Mouse (Mus musculus): Measurements from ENCODE around the gene C2. TPM values are rescaled to one million over a fixed set of nuclear protein-coding genes. Genes with fewer than 3 reads are reported as not detected.
A peak's percentile ranks its signal among the peaks of the same experiment; 100 is the strongest.
"Not testable (repeated sequence)": the region's sequence is repeated elsewhere in the genome, so short reads cannot be mapped to it uniquely, and the experiment has no call there.

The C2 gene
- polyA plus RNA-seq, 1 experiment from 2014 or later = 1.3 TPM

GRCm38 (mm10) chr17:34836856-34837221, 61.2 kb downstream of the C2 start, which contains the start of the genes Stk19 and Dxo:
Gene Stk19, minus strand, starts transcription at chr17:34836945.
Gene Dxo, plus strand, starts transcription at chr17:34837019.
- Histone ChIP-seq H3K9me3 (no peaks in the 10 kb centered on the region), H3K4me3 (replicated peaks) (peak within 1 kb of the TSS; percentile 78), H3K4me1 (peaks cover 28% of the 10 kb centered on the region), H3K27me3 (no peaks in the 10 kb centered on the region), H3K27ac (peak within 1 kb of the TSS; percentile 86), H3K36me3 (replicated peaks) (peaks cover 51% of the 10 kb centered on the region), H3K9ac (peak within 1 kb of the TSS; percentile 78), H3K4me2 (peak within 1 kb of the TSS; percentile 100)
- peak; percentile 92 for ATAC-seq (ENCODE audit: low FRiP score)
- under 1% methylated on average over 40 of the region's 40 CpGs for WGBS

GRCm38 (mm10) chr17:34836155-34836855, 61.8 kb downstream of the C2 start:
- Histone ChIP-seq H3K4me3 (replicated peaks) (peak overlapping the region; percentile 78), H3K9me3 (no peaks in the 10 kb centered on the region), H3K9ac (peak overlapping the region; percentile 78), H3K4me2 (peak overlapping the region; percentile 100), H3K4me1 (peaks cover 28% of the 10 kb centered on the region), H3K36me3 (replicated peaks) (peaks cover 49% of the 10 kb centered on the region), H3K27ac (peak overlapping the region; percentile 86), H3K27me3 (no peaks in the 10 kb centered on the region)
- peak; percentile 86 for ATAC-seq (ENCODE audit: low FRiP score)
- 4% methylated on average over 48 of the region's 48 CpGs for WGBS

DNA sequence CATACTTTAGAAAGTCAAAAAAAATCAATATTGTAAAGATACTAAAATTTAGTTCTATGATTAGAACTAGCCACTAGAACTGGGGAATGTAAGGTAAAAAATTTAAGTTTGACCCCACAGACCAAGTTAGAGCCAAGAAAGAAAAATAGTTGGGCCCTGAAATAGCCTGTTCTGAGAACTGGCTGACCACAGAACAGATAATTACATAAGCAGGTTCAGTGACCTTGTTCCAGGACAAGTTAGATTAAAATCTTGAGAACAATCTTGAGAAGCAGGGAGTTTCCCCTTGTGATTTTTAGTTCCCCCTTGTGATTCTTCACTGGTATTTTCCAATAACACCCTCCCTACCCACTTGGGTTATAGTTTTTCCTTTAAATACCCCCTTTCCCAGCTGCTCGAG, 67.3 kb downstream of the C2 start:
- H3K27ac ChIP-seq; H3K4me3 ChIP-seq (replicated peaks); H3K9ac ChIP-seq; H3K4me1 ChIP-seq; H3K27me3 ChIP-seq; H3K4me2 ChIP-seq; H3K9me3 ChIP-seq; ATAC-seq (ENCODE audit: low FRiP score): not testable (repeated sequence)
- H3K36me3 ChIP-seq (replicated peaks) = peaks cover 65% of the 10 kb centered on the region
- WGBS = 86% methylated on average over 1 of the region's 1 CpGs

- Histone ChIP-seq H3K4me2 (no peak overlapping the region), H3K9ac (no peak overlapping the region), H3K4me3 (replicated peaks) (no peak overlapping the region), H3K36me3 (replicated peaks) (no peaks in the 10 kb centered on the region), H3K4me1 (no peaks in the 10 kb centered on the region), H3K27me3 (no peaks in the 10 kb centered on the region), H3K27ac (no peak overlapping the region), H3K9me3 (no peaks in the 10 kb centered on the region)
- no peak for ATAC-seq (ENCODE audit: low FRiP score)
- 78% methylated on average over 7 of the region's 7 CpGs for WGBS
Observed at GRCm38 (mm10) chr17:34814818-34815370, 83.2 kb downstream of the C2 start.

- not testable (repeated sequence) for H3K27ac ChIP-seq; H3K4me2 ChIP-seq; H3K9me3 ChIP-seq; H3K36me3 ChIP-seq (replicated peaks); H3K4me1 ChIP-seq; H3K9ac ChIP-seq; H3K4me3 ChIP-seq (replicated peaks); ATAC-seq (ENCODE audit: low FRiP score); H3K27me3 ChIP-seq
- WGBS = 66% methylated on average over 12 of the region's 12 CpGs
Observed at GRCm38 (mm10) chr17:34813747-34814146, 84.3 kb downstream of the C2 start.

Small RNAs within 50 kb of the gene (microRNA-seq; reads per million reads assigned to microRNA genes)
- gene Mir6970 (1.9 reads per million), gene Mir6971 (2.2 reads per million), gene Mir6972 (not detected)

Other genes with a start within 250 kb of the C2 start
- gene Tnxb, start 227.7 kb downstream of the C2 start, polyA plus RNA-seq (2016; fragmentation: Nextera tagmentation; extraction: Ambion mirVana) = 0.03 and 0.04 TPM in 2 replicates
- gene C4b, start 154.4 kb downstream of the C2 start, polyA plus RNA-seq (2016; fragmentation: Nextera tagmentation; extraction: Ambion mirVana) = not detected in 2 replicates
- not detected in 2 replicates for gene Cyp21a1, start 93.7 kb downstream of the C2 start, polyA plus RNA-seq (2016; fragmentation: Nextera tagmentation; extraction: Ambion mirVana)
- 28.6 and 32.7 TPM in 2 replicates for gene Stk19, start 61.3 kb downstream of the C2 start, polyA plus RNA-seq (2016; fragmentation: Nextera tagmentation; extraction: Ambion mirVana)
- gene Dxo, start 61.2 kb downstream of the C2 start, polyA plus RNA-seq (2016; fragmentation: Nextera tagmentation; extraction: Ambion mirVana) = 72.9 and 77.6 TPM in 2 replicates
- 61.8 and 64.8 TPM in 2 replicates for gene Skiv2l, start 48.1 kb downstream of the C2 start, polyA plus RNA-seq (2016; fragmentation: Nextera tagmentation; extraction: Ambion mirVana)
- 124 and 133 TPM in 2 replicates for gene Nelfe, start 47.9 kb downstream of the C2 start, polyA plus RNA-seq (2016; fragmentation: Nextera tagmentation; extraction: Ambion mirVana)
- 2.9 and 3.6 TPM in 2 replicates for gene Cfb, start 35.7 kb downstream of the C2 start, polyA plus RNA-seq (2016; fragmentation: Nextera tagmentation; extraction: Ambion mirVana)
- gene Zbtb12, start 18.8 kb downstream of the C2 start, polyA plus RNA-seq (2016; fragmentation: Nextera tagmentation; extraction: Ambion mirVana) = 9.2 and 10.4 TPM in 2 replicates
- not detected in 2 replicates for gene Gm20547, start 16.2 kb downstream of the C2 start, polyA plus RNA-seq (2016; fragmentation: Nextera tagmentation; extraction: Ambion mirVana)
- gene Ehmt2, start 204 bp upstream of the C2 start, polyA plus RNA-seq (2016; fragmentation: Nextera tagmentation; extraction: Ambion mirVana) = 111 and 114 TPM in 2 replicates
- not detected in 2 replicates for gene Slc44a4, start 16.2 kb upstream of the C2 start, polyA plus RNA-seq (2016; fragmentation: Nextera tagmentation; extraction: Ambion mirVana)
- 16.2 and 16.9 TPM in 2 replicates for gene Neu1, start 33.0 kb upstream of the C2 start, polyA plus RNA-seq (2016; fragmentation: Nextera tagmentation; extraction: Ambion mirVana)
- gene Hspa1b, start 61.0 kb upstream of the C2 start, polyA plus RNA-seq (2016; fragmentation: Nextera tagmentation; extraction: Ambion mirVana) = 0.11 and 0.21 TPM in 2 replicates
- gene Gm20481, start 71.6 kb upstream of the C2 start, polyA plus RNA-seq (2016; fragmentation: Nextera tagmentation; extraction: Ambion mirVana) = not detected in 2 replicates
- 2.0 and 2.3 TPM in 2 replicates for gene Hspa1a, start 73.9 kb upstream of the C2 start, polyA plus RNA-seq (2016; fragmentation: Nextera tagmentation; extraction: Ambion mirVana)
- 1.2 and 1.3 TPM in 2 replicates for gene Hspa1l, start 74.4 kb upstream of the C2 start, polyA plus RNA-seq (2016; fragmentation: Nextera tagmentation; extraction: Ambion mirVana)
- 226 and 238 TPM in 2 replicates for gene Lsm2, start 83.6 kb upstream of the C2 start, polyA plus RNA-seq (2016; fragmentation: Nextera tagmentation; extraction: Ambion mirVana)
- 158 and 159 TPM in 2 replicates for gene Vars, start 102.7 kb upstream of the C2 start, polyA plus RNA-seq (2016; fragmentation: Nextera tagmentation; extraction: Ambion mirVana)
- gene Vwa7, start 118.3 kb upstream of the C2 start, polyA plus RNA-seq (2016; fragmentation: Nextera tagmentation; extraction: Ambion mirVana) = 0.17 and 0.27 TPM in 2 replicates
- gene Sapcd1, start 129.8 kb upstream of the C2 start, polyA plus RNA-seq (2016; fragmentation: Nextera tagmentation; extraction: Ambion mirVana) = 7.4 and 7.7 TPM in 2 replicates
- gene Msh5, start 148.5 kb upstream of the C2 start, polyA plus RNA-seq (2016; fragmentation: Nextera tagmentation; extraction: Ambion mirVana) = 5.3 and 5.6 TPM in 2 replicates
- gene Clic1, start 151.7 kb upstream of the C2 start, polyA plus RNA-seq (2016; fragmentation: Nextera tagmentation; extraction: Ambion mirVana) = 152 and 155 TPM in 2 replicates
- gene Ddah2, start 160.8 kb upstream of the C2 start, polyA plus RNA-seq (2016; fragmentation: Nextera tagmentation; extraction: Ambion mirVana) = 513 and 534 TPM in 2 replicates
- gene Ly6g6c, start 167.1 kb upstream of the C2 start, polyA plus RNA-seq (2016; fragmentation: Nextera tagmentation; extraction: Ambion mirVana) = not detected in 2 replicates
- 0.40 and 0.54 TPM in 2 replicates for gene Mpig6b, start 167.9 kb upstream of the C2 start, polyA plus RNA-seq (2016; fragmentation: Nextera tagmentation; extraction: Ambion mirVana)
- gene Ly6g6e, start 178.6 kb upstream of the C2 start, polyA plus RNA-seq (2016; fragmentation: Nextera tagmentation; extraction: Ambion mirVana) = 0.28 and 0.50 TPM in 2 replicates
- gene Ly6g6d, start 179.8 kb upstream of the C2 start, polyA plus RNA-seq (2016; fragmentation: Nextera tagmentation; extraction: Ambion mirVana) = 0.29 and 1.6 TPM in 2 replicates
- gene Ly6g6f, start 187.3 kb upstream of the C2 start, polyA plus RNA-seq (2016; fragmentation: Nextera tagmentation; extraction: Ambion mirVana) = 0.17 and 0.18 TPM in 2 replicates
- gene Abhd16a, start 191.0 kb upstream of the C2 start, polyA plus RNA-seq (2016; fragmentation: Nextera tagmentation; extraction: Ambion mirVana) = 59.2 and 70.7 TPM in 2 replicates
- not detected in 2 replicates for gene Ly6g5c, start 210.0 kb upstream of the C2 start, polyA plus RNA-seq (2016; fragmentation: Nextera tagmentation; extraction: Ambion mirVana)
- 0.96 and 1.5 TPM in 2 replicates for gene Ly6g5b, start 217.2 kb upstream of the C2 start, polyA plus RNA-seq (2016; fragmentation: Nextera tagmentation; extraction: Ambion mirVana)
- gene Gpank1, start 223.2 kb upstream of the C2 start, polyA plus RNA-seq (2016; fragmentation: Nextera tagmentation; extraction: Ambion mirVana) = 27.4 and 28.1 TPM in 2 replicates
- gene Csnk2b, start 223.8 kb upstream of the C2 start, polyA plus RNA-seq (2016; fragmentation: Nextera tagmentation; extraction: Ambion mirVana) = 283 and 284 TPM in 2 replicates
- 5.3 and 7.2 TPM in 2 replicates for gene D17H6S53E, start 228.1 kb upstream of the C2 start, polyA plus RNA-seq (2016; fragmentation: Nextera tagmentation; extraction: Ambion mirVana)
- gene Apom, start 233.8 kb upstream of the C2 start, polyA plus RNA-seq (2016; fragmentation: Nextera tagmentation; extraction: Ambion mirVana) = 0.46 and 0.63 TPM in 2 replicates
- 88.9 and 97.8 TPM in 2 replicates for gene Bag6, start 236.9 kb upstream of the C2 start, polyA plus RNA-seq (2016; fragmentation: Nextera tagmentation; extraction: Ambion mirVana)

All from forebrain, embryonic 12.5 days (tissue).